Mouse (Mus musculus): ENCODE data around the gene Rnf11.

GRCm38 (mm10) chr4:109498476-109498875 is 13.9 kb upstream of the Rnf11 start:
- TF ChIP-seq CTCF (IDR thresholded peaks at IDR 0.05; ENCODE audit: borderline replicate concordance, control insufficient read depth, extremely low read depth, insufficient read depth, low read length, poor library complexity) (no peak), POLR2A (IDR thresholded peaks at IDR 0.05; ENCODE audit: control insufficient read depth, extremely low read depth, insufficient read depth, low read length, poor library complexity) (no peak)

Data from thymus, adult 2 months (tissue).